Mouse (Mus musculus) ovary, postnatal 36 days (tissue): ENCODE data around the gene Bbox1.

Source experiments
- DNase-seq: peaks from one replicate; pipeline ENCODE4 v3.0.0; 2022; ENCODE audit warnings: low spot score, mixed read lengths

The Bbox1 gene

GRCm38 (mm10) chr2:110314509-110315155 is at the start of gene Bbox1:
TSS of gene Bbox1 (minus strand) at chr2:110314560.
- DNase-seq: peak; percentile 21

DNA sequence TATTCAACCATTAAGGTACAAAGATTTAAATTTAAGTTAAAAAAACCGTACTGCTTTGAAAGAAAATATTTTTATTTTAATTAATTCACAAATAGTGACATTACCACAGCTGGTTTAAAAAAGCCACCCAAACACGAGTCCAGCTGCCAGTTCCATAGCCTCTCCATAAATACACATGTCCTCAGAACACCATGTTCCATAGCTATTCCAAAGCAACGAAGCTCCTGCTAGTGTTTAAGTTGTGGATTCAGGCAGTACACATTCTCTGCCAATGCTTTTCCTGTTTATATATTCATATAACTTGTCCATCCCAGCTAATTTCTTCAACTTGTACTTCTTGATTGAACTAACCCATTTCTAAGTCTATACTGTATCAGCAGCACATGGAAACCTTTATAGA is 49.5 kb upstream of the Bbox1 start:
- no peak for DNase-seq

GRCm38 (mm10) chr2:110362432-110363283 is 48.3 kb upstream of the Bbox1 start, which contains the start of gene Fibin:
TSS of gene Fibin (minus strand) at chr2:110363183.
- DNase-seq: peak; percentile 54

DNA sequence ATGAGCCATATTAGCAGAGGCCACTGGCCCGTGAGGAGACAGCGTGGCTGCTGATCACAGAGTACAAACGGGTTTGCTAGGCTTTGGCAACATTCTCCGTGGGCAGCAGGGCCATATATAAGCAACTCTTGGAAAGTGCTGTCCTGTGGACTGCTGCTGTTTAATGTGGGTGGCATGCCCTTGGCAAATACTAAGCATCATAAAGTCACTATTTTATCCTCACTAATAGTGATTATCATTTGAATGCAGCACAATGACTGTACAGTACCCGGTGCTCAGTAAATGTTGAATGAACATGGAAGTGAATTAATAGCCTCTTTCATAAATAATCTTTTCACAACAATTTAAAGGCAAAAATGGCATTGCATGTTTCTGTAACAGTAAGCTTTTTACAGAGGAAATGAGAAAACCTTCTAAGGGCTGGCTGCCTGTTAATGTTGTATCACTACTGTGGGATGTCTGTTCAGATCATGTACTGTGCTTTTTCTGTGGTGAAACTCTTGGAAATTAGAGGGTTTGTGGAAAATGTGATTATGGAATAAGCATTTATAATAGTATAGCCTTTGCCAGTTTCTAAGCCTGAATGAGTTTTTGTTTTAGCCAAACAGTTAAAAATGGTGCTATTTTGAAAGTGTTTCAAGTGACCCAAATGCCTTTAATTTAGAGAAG is 39.1 kb upstream of the Bbox1 start:
- DNase-seq: no peak

- DNase-seq: no peak
Measured at GRCm38 (mm10) chr2:110351843-110352251, 37.5 kb upstream of the Bbox1 start.

DNA sequence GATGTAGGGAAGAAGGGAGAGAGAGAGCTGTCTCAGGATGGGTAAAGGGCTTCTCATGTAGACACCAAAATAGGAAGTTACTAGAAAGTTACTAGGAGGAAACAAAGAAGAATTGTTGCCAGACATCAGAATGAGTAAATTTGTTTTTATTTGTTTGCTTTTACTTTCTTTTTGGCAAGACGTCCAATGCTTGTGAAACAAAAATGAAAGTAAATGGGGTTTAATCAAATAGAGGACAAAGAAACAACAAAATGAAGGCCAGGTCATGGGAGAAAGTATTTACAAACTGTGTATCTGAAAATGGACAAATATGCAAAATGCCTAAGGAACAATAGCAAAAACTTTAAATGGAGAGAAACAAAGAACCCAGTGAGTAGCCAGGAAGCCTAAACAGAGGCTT is 37.0 kb upstream of the Bbox1 start:
- DNase-seq: no peak

DNA sequence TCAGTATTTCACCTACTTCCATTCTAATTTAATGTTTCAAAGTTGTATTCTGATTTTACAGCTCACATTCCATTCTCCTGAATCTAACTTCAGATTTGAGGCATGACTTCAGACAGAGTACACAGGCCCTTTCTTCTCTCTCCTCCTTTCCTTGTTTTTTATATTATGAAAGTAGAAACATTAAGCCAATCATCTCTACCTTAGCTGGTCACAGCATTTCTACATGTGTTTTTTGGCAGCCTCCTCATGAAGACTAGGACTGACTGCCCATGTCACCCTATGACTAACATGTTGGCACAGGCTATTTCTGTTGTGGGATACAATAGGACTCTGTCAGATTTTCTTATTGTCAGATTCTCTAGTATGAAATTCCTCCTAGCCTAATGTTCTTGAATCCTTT is 14.6 kb upstream of the Bbox1 start:
- DNase-seq: no peak

DNA sequence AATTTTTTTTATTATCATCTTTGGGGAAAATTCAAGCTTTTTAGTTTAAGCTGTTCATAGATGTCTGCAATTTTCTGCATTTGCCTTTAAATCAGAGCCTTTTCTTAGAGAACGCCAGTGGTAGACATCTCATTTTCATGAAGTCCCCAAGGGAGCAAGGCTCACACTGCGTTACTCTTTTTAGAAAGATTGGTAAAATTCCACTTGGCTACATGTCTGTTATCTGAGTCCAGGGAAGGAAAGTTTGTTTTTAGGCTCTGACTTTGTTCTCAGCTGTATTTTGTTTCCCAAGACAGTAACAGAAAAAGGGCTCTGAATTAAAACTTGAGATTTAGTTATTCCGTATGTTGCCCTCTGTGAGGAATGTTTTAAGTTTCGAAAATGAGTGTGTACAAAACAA is 5.6 kb upstream of the Bbox1 start:
- no peak for DNase-seq

DNA sequence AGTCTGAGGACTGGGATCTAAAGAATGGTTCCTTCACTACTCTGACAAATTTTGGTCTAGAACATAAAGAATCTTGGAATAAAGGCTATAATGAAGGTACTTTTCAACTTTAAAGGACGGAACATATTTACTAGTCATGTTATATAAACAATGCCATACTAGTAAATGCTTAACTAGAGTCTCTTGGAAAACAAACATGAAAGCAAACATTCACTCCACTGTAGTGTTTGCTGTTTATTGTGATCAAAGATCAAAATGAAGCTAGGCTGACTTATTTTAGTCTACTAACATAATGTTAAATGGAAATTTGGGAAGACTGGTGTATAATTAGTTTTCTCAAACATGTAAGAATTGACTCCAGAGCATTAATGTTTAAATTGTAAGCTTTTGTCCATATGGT is 4.9 kb upstream of the Bbox1 start:
- no peak for DNase-seq

GRCm38 (mm10) chr2:110318719-110319118 is 4.4 kb upstream of the Bbox1 start:
- DNase-seq: no peak

GRCm38 (mm10) chr2:110316116-110316883 is 1.9 kb upstream of the Bbox1 start:
- DNase-seq: no peak

- no peak for DNase-seq
Measured at GRCm38 (mm10) chr2:110314074-110314473, 286 bp downstream of the Bbox1 start.

DNA sequence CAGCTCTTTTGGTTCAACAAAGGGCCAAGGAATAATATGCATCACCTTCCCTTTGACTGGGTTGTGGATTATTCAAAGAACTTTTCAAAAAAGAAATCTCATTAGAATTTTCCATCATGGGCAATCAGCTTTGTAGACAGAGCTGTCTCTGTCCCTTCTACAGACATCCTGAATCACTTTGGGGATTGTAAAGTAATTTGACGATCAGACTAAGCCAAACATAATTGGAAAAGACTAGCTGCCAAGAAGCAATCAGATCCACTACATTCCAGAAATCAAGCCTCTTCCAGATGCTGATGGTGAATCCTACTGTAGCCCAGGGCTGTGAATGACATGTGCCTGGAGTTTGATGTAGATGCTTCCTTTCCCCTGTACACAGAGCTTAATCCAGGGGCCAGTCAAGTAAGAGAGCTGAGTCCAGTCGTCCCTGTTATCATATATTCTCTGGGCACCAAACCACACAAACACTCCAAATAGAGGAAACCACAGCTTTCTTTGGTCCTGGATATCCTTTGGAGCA is 995 bp downstream of the Bbox1 start:
- no peak for DNase-seq

- DNase-seq: no peak
Measured at GRCm38 (mm10) chr2:110305358-110306283, 8.7 kb downstream of the Bbox1 start.

DNA sequence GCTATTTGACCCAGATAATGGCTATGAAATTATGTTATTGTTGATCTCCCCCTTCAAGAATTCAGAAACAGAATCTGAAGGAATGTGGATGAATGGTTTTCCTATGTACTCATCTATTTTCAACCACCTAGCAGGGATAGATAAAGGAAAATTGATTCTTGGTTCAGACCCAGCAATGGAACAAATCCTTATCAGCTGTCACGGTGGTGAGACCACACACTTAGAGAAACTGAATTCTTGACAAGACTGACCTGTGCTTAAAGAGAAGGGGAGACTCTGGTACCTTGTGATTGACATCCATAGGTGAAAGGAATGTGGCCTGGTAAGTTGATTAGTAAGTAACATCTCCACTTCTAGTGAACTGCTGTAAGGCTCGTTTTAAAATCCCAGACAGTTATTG is 12.1 kb downstream of the Bbox1 start:
- no peak for DNase-seq

DNA sequence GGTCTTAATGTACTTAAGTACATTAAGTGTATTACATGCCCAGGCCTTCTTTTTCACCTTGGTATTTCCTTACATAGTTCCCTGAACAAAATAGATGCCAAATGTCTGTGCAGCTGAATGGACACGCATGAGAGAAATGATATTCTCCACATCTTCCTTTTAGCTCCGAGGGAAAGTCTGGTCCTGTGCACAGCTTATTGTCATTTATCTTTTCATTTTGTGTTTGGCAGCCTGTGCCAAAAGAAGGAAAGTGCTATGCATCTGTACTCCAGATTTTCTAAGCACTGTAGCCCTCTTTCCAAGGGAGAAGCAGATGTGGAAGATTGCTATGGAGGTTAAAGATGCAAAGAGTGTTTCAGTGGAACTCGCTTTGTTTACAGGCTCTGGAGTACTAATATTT is 13.0 kb downstream of the Bbox1 start:
- DNase-seq: no peak

DNA sequence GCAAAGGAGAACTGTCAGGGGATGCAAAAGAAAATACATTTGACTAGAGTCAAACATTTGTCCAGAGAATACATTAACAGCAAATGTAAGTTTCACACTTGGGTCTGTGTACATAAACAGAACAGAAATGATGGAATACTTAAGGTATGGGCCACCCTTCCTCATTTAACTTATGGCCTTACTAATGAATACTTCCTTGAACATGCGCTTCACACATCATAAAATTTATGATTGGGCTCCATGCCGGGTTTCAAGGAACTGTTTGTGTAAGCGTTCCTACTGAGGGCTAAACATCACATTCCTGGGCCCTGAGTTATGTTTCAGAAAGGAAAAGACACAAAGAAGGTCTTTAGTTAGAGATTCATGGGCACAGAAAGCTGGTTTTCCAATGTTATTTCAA is 19.4 kb downstream of the Bbox1 start:
- no peak for DNase-seq

GRCm38 (mm10) chr2:110287959-110288358 is 26.4 kb downstream of the Bbox1 start:
- no peak for DNase-seq

DNA sequence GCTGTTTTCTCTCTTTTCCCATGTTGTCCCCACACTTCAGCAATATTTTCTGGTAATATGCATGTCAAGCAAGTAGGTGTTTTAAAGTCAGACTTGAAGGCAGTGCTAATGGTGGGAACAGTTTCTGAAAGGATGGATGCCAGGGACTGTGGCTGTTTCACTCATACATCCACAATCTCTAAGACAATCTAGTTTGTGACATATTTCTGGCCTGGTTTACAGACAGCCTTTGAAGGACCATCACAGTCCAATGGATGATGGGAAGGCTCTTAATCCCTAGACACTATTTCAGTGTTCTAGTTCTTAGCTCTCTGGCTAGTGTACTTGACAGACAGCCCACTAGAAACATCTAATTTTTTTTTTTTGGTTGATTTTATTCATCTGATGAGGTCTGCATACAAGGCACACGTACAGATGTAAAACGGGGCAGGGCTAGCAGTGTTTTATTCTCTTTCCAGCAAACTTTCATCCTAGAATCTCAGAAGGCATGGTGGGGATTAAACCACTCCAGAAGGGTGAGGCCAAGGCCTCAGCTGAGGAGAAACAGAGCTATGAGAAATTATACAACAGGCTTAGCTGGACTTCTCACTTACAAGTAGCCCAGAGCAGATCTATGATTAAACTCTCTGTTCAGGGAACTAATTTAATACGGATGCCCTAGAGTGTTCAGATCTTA is 28.4 kb downstream of the Bbox1 start:
- DNase-seq: no peak

GRCm38 (mm10) chr2:110275424-110275823 is 38.9 kb downstream of the Bbox1 start:
- no peak for DNase-seq
